Mouse (Mus musculus) G1E (cell line): ENCODE results near the gene Creb5. TPM values are rescaled to one million over a fixed set of nuclear protein-coding genes. Genes with fewer than 3 reads are reported as not detected.

Experiments
- ATAC-seq: 2 replicates; pipeline ENCODE4 v1.8.0; 2016; ENCODE audit warnings: mild to moderate bottlenecking; ENCODE audit not compliant: insufficient number of reproducible peaks, poor library complexity, low FRiP score, severe bottlenecking; ENCODE audit errors: extremely low read depth
- DNase-seq: peaks from one replicate; pipeline ENCODE4 v3.0.0; 2012; ENCODE audit warnings: low spot score
- H3K27me3 ChIP-seq: 2 replicates; pipeline ENCODE4 v1.6.1; 2012; ENCODE audit warnings: mild to moderate bottlenecking, low read length, inconsistent platforms; ENCODE audit not compliant: insufficient read depth
- H3K36me3 ChIP-seq: replicated peaks from 2 replicates; pipeline ENCODE3; 2012; ENCODE audit warnings: mild to moderate bottlenecking, inconsistent platforms
- H3K4me1 ChIP-seq: 2 replicates; pipeline ENCODE4 v1.6.1; 2012; ENCODE audit warnings: low read depth, low read length, inconsistent platforms, mixed read lengths; ENCODE audit not compliant: insufficient read depth
- H3K4me3 ChIP-seq: 2 replicates; pipeline ENCODE4 v1.5.1; 2012; ENCODE audit warnings: low read depth, mild to moderate bottlenecking, inconsistent platforms, low read length, moderate library complexity, mixed read lengths
- H3K9me3 ChIP-seq: replicated peaks from 2 replicates; pipeline ENCODE4 v1.6.1; 2012; ENCODE audit warnings: inconsistent platforms
- CTCF ChIP-seq: IDR thresholded peaks from 2 replicates; pipeline ENCODE4 v1.5.1; 2012; ENCODE audit warnings: low read depth, low read length, inconsistent platforms, mixed read lengths
- GATA1 ChIP-seq: IDR thresholded peaks from 2 replicates; pipeline ENCODE4 v1.6.1; 2012; ENCODE audit warnings: borderline replicate concordance, low read length, inconsistent platforms, mixed read lengths
- GATA2 ChIP-seq: IDR thresholded peaks from 2 replicates; pipeline ENCODE4 v1.6.1; 2012; ENCODE audit warnings: low read depth, low read length, inconsistent platforms, borderline replicate concordance
- POLR2AphosphoS5 ChIP-seq: IDR thresholded peaks from 2 replicates; pipeline ENCODE4 v1.6.1; 2012; ENCODE audit warnings: low read depth, low read length, inconsistent platforms; ENCODE audit not compliant: insufficient replicate concordance
- TAL1 ChIP-seq: conservative IDR thresholded peaks from 2 replicates; pipeline ENCODE4 v1.6.1; 2012; ENCODE audit warnings: low read depth, low read length, inconsistent platforms, mixed read lengths
- polyA plus RNA-seq: library from polyadenylated mRNA; stranded (reverse); fragments of >175 nt; gene quantifications from 2 replicates; pipeline ENCODE4 v1.2.3, GENCODE M21; 2012
- total RNA-seq, 2 experiments: library from RNA; stranded (forward) in 1 of 2; stranded (reverse) in 1 of 2; fragments of 200-1000 nt in 1 of 2; fragments of >200 nt in 1 of 2; fragmentation: Nextera tagmentation in 1 of 2; gene quantifications; 2 replicates each; pipeline ENCODE4 v1.2.3; 2014 to 2017

The Creb5 gene
- total and polyA plus RNA-seq, 3 experiments = 0.44 TPM; not detected in 2

DNA sequence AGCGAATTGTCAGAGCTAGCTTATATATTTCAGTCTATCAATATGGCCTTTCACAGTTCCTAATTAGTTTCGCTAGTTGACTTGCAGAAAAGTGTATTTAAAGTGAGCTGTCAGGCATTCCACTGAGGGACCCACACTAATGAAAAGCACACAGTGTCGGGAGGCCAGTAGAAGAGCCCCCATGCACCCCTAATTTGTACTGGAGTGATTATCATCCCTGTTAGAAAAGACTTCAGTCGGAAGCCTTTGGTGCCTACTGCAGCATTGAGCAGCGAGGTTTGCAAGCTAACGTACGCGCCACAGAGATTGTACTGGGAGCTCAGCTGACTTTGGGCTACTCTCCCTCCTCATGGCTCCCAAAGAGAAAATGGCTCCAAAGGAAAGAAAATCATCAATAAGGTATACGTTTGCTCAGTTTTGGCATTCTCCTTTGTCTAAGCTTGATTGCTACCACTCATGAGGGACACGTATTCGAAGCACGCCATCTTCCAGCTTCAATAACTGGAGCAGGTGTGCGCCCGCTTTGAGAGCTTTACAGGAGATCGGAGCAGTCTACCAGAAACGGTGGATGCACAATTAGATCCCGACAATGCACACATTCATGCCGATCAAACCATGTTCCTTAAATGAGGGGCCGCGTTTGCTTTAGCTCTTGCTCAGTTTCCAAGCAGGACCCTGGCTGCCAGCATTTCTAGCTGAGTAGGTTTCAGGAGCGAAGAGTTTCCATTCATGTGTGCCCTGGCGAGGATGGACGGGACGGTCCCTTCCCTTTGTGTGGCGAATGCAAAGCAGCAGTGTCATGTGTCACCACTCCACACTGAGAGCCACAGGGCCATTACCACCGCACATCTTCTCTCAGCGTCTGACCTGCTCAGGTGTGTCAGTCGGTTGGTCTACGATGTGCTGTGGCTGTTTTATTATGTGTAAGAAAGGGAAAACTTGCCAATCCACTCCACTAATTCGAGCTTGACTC, 354.8 kb downstream of the Creb5 start:
- no peaks in the 10 kb centered on the region for H3K36me3 ChIP-seq
- no peaks in the 10 kb centered on the region for H3K4me1 ChIP-seq
- peaks cover 51% of the 10 kb centered on the region for H3K9me3 ChIP-seq
- H3K4me3 ChIP-seq = no peak overlapping the region
- DNase-seq = no peak
- TF ChIP-seq GATA1 = no peak
- TF ChIP-seq CTCF = no peak
- no peak for TF ChIP-seq TAL1
- no peak for TF ChIP-seq GATA2
- TF ChIP-seq POLR2AphosphoS5 = no peak
- no peaks in the 10 kb centered on the region for H3K27me3 ChIP-seq
- no peak for ATAC-seq

GRCm38 (mm10) chr6:53642826-53643356, 355.8 kb downstream of the Creb5 start:
- no peaks in the 10 kb centered on the region for H3K27me3 ChIP-seq
- no peaks in the 10 kb centered on the region for H3K36me3 ChIP-seq
- ATAC-seq (no peak), DNase-seq (no peak)
- H3K4me3 ChIP-seq = no peak overlapping the region
- no peaks in the 10 kb centered on the region for H3K4me1 ChIP-seq
- TF ChIP-seq GATA1 (no peak), POLR2AphosphoS5 (no peak), GATA2 (no peak), TAL1 (no peak), CTCF (no peak)
- H3K9me3 ChIP-seq = peaks cover 47% of the 10 kb centered on the region

- DNase-seq (no peak), ATAC-seq (no peak)
- Histone ChIP-seq H3K36me3 (no peaks in the 10 kb centered on the region), H3K9me3 (peaks cover 41% of the 10 kb centered on the region), H3K4me3 (no peak overlapping the region), H3K27me3 (no peaks in the 10 kb centered on the region), H3K4me1 (no peaks in the 10 kb centered on the region)
- TF ChIP-seq GATA2 = no peak
- TF ChIP-seq POLR2AphosphoS5 = no peak
- TF ChIP-seq CTCF = no peak
- TF ChIP-seq GATA1 = no peak
- no peak for TF ChIP-seq TAL1
These were observed 356.4 kb downstream of the Creb5 start for GRCm38 (mm10) chr6:53643481-53643880.

- DNase-seq (no peak), ATAC-seq (no peak)
- no peak overlapping the region for H3K4me3 ChIP-seq
- peaks cover 36% of the 10 kb centered on the region for H3K9me3 ChIP-seq
- no peaks in the 10 kb centered on the region for H3K27me3 ChIP-seq
- no peaks in the 10 kb centered on the region for H3K36me3 ChIP-seq
- no peak for TF ChIP-seq GATA2
- TF ChIP-seq TAL1 = no peak
- TF ChIP-seq GATA1 = no peak
- TF ChIP-seq POLR2AphosphoS5 = no peak
- TF ChIP-seq CTCF = no peak
- H3K4me1 ChIP-seq = no peaks in the 10 kb centered on the region
These were observed 357.0 kb downstream of the Creb5 start for GRCm38 (mm10) chr6:53644056-53644455.

- Histone ChIP-seq H3K4me3 (no peak overlapping the region), H3K4me1 (no peaks in the 10 kb centered on the region), H3K36me3 (no peaks in the 10 kb centered on the region), H3K27me3 (no peaks in the 10 kb centered on the region), H3K9me3 (peaks cover 33% of the 10 kb centered on the region)
- DNase-seq (no peak), ATAC-seq (no peak)
- TF ChIP-seq CTCF (no peak), GATA1 (no peak), TAL1 (no peak), POLR2AphosphoS5 (no peak), GATA2 (no peak)
These were observed 357.9 kb downstream of the Creb5 start for GRCm38 (mm10) chr6:53644971-53645370.

GRCm38 (mm10) chr6:53649782-53650181, 362.7 kb downstream of the Creb5 start:
- H3K9me3 ChIP-seq = peaks cover 29% of the 10 kb centered on the region
- H3K27me3 ChIP-seq = no peaks in the 10 kb centered on the region
- DNase-seq (no peak), ATAC-seq (no peak)
- no peaks in the 10 kb centered on the region for H3K4me1 ChIP-seq
- TF ChIP-seq TAL1 = no peak
- no peak overlapping the region for H3K4me3 ChIP-seq
- H3K36me3 ChIP-seq = no peaks in the 10 kb centered on the region
